Mouse (Mus musculus) lung, postnatal 25 days (tissue): Measurements from ENCODE around the gene Stard7.
"Not testable (repeated sequence)": the region's sequence is repeated elsewhere in the genome, so short reads cannot be mapped to it uniquely, and the experiment has no call there.

Experiments used
- DNase-seq: peaks from one replicate; pipeline ENCODE4 v3.0.0; 2022; ENCODE audit warnings: low spot score

The Stard7 gene

DNA sequence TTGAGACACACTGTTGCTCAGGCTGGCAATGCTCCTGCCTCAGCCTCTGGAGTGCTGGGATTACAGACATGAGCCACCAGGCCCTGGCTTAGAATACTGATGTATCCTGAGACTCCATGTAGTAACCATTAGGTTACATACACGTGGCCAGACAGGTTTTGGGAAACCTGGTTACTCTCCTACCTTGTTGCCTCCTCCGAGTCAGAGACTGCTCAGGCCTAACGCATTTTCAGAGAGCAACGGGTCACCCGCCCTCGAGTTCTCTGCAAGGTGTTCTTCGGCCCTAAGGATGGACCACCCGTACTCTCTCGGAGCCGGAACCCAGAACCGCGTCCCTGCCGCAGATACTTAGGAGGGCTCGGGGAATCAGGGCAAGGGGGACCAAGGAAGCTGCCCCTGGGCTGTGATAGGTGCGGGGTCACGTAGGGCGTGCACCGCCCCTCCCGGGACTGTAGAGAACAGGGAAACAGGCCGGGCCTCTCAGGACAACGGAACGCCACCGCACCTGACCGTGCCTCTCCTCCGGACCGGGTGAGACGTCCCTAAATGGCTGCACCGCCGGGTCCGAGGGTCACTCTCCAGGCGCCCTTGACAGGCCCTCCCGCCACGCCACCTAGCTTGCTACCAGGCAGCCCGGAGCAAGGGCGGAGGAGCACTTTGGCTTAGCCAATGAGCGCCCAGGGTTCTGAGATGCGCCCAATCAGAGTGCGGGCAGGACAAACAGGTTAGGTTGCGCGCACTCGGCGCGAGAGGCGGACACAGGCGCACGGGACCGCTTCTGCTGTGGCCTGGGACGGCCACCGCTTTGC lies at the start of gene Stard7:
Stard7 (plus strand) TSS at position 728 of the 809 bp plus-strand sequence.
- DNase-seq: peak; percentile 97

DNA sequence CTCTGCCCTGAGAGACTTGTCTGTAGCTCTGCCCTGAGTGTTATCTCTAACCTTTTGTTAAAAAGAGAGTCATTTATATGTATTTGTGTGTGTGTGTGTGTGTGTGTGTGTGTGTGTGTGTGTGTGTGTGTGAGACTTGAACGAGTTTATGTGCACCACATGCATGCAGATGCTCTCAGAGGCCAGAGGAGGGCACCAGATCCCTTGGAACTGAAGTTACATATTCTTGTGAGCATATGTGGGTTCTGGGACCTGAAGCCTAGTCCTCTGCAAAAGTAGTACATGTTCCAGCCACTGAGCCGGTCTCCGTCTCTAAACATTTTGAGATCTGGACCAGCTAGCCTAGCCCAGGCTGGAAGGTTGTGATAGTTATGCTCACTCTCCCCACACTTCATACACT lies 44.8 kb upstream of the Stard7 start:
- no peak for DNase-seq

DNA sequence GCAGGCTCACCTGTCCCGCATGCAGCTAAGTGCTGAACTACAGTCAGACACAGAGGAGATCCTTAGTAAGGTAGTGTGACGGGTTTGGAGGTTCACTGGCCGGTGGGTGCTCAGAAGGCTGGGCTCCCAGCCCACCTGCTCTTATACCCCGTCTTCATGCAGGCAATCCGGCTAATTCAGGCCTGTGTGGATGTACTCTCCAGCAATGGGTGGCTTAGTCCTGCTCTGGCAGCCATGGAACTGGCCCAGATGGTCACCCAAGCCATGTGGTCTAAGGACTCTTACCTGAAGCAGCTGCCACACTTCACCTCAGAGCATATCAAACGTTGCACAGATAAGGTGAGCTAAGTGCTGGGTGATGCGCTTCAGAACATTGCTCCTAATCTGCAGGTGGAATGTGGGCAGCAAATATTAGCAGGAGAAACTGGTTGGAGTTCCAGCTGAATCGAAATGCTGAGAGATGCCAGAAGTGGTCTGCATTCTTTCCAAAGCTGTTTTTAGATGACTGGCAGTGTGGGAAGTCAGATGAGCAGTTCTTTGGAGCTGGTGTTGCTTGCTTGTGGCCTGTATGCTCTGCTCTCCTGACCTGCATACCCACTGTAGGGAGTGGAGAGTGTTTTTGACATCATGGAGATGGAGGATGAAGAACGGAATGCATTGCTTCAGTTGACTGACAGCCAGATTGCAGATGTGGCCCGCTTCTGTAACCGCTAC lies 32.0 kb upstream of the Stard7 start:
- peak; percentile 29 for DNase-seq

DNA sequence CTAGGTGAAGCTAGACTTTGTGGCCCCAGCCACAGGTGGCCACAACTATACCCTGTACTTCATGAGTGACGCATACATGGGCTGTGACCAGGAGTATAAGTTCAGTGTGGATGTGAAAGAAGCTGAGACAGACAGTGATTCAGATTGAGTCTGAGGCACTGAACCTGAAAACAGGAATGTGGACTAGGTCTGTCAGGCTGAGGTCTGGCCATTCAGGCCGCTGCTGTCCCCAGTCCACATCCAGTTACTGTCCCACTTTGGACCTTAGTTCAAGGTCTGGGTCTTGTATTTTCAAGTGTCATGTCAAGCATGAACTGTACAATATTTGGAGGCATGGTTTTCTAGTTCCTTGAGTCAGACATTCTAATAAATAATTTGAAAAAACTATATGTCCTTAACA lies 30.0 kb upstream of the Stard7 start:
- DNase-seq: no peak

DNA sequence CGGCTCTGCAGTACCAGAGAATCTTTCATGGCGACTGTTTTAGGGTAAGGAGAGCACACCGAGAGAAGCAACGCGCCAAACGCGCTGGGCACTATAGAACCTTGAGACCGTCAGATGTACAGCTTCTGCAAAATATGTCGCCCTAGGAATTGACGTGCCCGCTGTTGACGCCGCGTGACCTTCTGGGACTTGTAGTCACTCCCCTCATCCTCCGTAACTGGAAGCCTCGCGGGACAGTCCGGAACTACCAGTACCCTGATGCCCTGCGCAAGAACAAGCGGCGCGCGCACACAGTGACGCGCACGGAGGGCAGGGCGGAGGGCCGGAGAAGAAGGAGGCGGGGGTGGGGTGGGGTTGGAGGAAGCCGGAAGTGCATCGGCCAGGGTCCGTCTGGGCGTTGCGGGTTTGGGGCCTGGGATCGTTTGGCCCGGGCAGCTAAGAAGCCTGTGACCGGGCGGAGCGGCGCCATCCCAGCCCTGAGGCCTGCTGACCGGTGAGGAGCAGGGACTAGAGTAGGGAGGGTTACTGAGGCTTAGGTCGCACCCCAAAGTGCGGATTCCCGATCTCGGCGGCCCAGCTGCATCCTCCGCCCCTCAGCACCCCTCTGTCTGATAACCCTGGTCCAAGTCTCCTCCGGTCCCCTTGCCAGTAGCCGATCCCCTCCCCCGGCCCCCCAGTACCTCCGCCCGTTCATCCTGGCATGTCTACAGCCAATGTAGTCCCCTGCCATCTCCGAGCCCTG lies 22.3 kb upstream of the Stard7 start, which contains the start of the genes Ciao1 and Tmem127:
Ciao1 (minus strand) TSS at position 225 of the 742 bp plus-strand sequence.
Tmem127 (plus strand) TSS at position 317 of the 742 bp plus-strand sequence.
- DNase-seq: peak; percentile 99

DNA sequence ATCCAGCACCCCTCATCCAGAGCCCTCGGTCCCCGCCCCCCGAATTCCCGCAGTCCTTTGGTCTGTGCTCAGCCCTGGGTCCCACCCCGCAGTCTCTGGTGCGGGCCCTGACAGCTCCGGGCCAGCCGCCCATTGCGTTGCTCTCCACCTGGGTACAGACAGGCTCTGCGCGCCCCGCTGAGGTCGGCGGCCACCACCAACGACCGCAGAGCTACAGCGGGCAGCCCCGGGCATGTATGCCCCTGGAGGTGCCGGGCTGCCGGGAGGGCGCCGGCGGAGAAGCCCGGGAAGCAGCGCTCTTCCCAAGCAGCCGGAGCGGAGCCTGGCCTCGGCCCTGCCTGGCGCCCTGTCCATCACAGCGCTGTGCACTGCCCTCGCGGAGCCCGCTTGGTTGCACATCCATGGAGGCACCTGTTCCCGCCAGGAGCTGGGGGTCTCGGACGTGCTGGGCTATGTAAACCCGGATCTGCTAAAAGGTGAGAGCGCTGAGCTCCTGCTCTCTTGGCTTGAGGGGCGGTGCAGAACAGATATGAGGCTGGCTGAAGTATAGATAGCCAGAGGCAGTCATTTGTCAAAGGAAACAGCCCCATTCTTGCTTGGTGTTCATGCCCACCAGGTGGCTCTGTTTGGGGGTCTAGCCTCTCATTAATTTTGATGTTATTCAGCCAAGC lies 21.5 kb upstream of the Stard7 start:
- no peak for DNase-seq

DNA sequence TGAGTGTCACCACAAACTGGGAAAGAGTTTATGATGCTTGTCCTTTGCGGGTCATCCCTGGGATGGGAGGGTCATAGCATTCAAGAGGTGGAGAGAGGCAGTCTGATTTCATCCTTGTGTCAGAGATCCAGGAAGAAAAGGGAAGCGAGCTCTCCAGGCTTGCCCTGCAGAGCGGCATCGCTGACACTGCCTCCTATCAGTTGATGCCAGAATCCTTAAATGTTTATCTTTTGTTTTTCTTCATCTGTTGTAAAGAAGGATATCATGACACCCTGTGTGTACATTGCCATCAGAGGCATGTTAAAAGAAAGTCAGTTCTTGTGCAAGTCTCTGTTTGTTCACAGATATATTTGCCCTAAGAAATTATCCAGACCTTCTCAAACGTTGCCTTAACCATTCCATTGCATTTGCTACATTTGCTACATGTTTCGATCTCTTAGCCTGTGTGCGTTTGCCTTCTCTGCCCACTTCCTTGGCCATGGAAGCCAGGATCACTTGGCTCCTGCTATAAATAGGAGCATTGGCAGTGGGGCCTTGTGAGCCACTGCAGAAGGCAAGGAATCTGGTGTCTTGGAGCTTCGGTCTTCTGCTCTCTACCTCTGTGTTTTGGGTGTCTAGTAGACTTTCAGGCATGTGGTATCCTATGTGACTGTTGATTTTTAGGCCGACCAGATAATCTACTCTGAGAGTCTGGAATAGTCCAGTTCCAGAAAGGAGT lies 19.6 kb upstream of the Stard7 start:
- no peak for DNase-seq

DNA sequence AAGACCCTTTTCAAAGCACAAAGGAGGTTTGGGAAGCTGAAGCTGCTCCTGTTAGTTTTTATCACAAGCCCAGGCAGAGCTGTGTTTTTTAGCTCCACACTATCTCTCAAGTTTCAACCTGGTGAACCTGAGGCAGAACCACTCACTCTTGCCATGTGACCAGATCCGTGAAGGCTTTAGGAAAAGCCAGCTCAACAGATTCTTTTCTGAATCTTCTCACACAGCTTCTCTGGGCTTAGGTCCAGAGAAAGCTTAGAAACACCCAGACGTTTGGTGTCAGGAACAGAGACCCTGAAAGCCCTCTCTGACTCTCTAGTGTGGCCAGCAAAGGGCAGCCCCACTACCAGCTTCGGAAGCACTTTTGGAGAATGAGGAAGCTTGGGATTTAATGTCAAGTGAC lies 18.6 kb upstream of the Stard7 start:
- DNase-seq: no peak

DNA sequence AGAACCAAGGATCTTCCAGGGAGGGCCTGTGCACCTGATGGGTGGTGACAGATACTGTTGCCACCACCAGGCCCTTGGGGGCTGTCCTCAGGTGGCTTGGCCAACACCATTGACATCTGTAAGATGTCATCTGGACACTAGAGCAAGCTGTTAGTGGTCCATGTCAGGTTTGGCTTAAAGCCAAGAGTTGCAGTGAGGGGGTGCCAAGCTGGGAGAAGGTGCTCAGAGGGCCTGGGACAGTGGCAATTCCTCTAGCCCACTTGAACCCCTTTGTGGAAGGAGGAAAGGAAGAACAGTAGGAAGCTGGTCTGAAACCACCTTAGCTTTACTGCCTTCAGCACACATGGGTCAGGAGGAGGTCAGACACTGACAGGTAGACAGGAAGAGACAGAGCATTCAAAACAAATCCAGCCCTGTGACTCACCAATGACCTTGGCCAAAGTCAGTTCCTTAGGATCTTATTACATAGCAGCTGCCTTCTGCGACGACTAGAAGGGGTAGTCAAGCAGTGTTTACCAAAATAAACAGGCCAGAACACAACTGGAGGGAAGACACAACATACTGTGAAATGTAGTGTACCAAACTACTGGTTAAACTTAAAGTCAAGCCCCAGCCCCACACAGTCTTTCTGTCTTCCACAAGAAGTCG lies 18.0 kb upstream of the Stard7 start:
- no peak for DNase-seq

DNA sequence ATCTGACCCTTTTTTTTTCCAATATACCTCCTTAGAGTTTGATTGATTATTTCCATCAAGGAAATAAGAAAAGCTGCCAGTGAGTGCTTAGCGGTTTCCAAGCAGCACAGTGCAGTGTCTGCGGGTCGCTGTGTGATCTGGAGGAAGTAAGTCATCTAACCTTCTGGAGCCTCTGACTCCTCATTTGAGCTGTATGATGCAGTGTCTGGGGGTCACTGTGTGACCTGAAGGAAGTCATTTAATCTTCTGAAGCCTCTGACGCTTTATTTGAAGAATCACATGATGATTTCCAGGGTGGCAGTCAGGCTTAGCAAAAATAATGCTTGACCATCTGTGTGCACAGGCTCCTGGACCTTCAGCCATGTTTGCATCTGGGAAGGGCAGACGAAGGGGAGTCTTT lies 17.2 kb upstream of the Stard7 start:
- no peak for DNase-seq

DNA sequence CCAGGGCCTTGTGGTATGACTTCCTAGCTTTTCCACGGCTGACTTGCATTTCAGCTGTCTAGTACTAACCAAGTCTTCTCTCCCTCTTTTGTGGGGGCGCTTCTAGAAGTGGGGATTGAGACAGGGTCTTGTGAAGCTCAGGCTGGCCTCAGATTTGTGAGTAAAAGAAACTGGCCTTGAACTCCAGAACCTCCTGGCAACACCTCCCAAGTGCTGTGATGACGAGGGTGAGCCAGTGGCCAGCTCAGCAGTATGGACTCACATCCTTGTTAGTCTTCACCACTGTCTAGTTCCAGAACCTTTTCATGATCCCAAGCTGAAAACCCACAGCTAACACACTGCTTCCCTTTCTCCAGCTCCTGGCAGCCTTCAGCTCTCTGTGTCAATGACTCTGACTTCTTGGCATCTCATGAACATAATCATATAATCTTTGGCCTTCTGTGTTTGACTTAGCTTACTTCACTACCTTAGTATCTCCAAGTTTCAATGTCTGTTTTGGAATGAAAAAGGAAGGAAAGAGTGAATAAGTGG lies 15.3 kb upstream of the Stard7 start:
- no peak for DNase-seq

DNA sequence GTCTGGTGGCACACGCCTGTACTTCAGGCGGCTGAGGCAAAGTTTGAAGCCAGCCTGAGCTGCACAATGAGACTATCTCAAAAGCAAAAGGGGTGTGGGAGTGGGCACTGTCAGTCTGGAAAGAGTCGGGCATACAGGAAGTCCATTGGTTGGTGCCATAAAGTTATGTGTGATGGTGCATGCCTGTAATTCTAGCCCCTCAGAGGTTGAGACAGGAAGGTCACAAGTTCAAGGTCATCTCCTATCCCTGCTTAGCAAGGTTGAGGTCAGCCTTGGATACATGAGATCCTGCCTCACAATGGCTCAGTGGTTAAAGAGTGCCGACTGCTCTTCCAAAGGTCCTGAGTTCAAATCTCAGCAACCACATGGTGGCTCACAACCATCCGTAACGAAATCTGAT lies 14.7 kb upstream of the Stard7 start:
- DNase-seq: no peak

DNA sequence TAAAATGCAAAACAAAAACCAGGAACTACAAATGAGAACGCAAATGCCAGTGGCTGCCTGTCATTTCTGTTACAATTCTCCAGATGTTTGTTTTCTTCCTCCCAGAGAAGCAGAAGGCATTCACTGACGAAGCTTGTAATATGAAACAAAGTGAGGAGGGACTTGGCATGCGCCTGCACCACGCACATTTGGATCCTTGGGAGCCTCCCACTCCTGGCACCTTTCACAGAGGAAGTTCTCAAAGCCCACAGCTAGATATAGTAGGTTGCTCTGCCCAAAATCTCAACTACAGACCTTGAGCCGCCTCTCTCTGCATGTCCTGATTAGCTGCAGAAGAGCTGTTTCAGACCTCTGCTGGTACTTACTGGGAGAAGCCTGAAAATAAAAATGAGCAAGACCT lies 10.7 kb upstream of the Stard7 start:
- peak; percentile 30 for DNase-seq

DNA sequence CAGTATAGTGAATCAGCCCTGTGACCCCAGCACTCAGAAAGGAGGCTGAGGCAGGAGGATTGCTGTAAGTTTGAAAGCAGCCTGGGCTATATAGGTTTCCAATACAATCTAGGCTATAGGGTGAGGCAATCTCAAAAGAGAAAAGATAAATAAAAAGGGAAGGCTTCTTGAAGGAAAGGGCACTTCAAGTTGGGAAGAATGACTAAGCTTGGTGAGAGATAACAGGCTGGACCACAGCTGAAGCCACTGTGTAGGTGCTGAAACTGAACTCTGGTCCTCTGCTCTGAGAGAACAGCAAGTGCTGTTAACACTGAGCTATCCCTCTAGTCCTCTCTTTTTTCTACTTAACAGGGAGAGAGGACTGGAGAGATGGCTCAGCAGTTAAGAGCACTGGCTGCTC lies 7.5 kb upstream of the Stard7 start:
- DNase-seq: no peak

DNA sequence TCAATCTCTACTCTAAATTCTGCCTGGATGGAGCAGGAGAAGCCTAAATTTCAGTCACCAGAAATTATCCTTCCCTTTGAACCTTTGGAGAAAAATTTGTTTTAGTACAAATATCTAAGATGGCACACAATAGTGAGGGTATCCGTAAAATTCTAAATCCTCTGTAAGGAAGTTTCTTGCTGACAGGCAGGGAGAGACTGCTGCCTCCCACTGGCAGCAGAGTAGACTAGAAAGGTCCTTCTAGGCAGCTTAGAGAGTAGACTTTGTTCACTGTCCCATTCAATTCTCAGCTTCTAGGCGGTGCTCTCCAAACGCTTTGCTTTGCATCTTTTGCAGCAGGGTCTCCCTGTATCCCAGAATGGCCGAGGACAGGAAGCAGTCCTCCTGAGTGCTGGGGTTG lies 2.2 kb upstream of the Stard7 start:
- no peak for DNase-seq

DNA sequence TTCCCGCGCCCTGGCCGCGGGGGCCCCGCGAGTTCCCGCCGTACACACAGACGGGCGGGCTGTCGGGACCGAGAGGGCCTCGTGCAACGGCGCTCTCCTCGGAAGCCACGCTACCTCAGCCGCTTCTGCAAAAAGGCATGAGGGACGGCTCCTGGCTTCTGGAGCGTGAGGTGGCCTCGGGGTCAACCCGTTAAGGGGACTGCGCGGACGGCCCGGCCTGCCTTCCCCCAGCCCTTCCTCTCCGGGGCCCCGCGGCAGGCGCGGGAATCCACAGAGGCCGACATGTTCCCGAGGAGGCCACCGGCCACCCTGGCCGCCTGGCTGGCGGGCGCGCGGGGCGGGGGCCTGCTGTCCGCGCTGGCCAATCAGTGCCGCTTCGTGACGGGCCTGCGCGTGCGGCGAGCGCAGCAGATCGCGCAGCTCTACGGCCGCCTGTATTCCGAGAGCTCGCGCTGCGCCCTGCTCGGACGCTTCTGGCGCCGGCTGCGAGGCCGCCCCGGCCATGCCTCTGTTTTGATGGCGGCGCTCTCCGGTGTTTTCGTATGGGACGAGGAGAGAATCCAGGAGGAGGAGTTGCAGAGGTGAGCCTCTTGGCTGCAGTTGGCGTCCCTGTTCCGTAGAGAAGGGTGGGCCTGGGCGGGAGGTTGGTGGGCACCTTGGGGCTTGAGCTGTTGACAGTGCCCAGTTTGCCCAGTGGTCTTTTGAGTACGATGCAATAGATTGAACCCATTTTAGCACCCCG lies 453 bp downstream of the Stard7 start:
- peak; percentile 89 for DNase-seq

DNA sequence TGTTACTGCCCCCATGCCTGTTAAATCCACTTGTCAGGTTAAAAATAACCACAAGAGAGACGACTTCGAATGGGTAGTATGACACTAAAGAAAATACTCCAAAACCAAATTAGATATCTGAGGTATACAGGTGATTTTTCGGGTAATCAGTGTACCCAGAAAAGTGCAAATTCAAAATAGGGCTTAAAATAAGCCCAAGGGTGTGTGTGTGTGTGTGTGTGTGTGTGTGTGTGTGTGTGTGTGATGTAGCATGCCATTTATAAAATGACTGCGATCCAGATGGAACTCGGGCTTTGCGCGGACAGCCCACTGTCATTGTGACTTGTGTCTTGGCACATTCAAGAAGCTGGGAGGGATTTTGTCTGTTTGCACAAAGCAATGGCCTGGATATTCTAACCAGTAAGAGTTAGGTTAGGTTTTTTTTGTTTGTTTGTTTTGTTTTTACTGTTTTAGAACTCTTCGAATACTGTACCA lies 1.1 kb downstream of the Stard7 start:
- DNase-seq: no peak

DNA sequence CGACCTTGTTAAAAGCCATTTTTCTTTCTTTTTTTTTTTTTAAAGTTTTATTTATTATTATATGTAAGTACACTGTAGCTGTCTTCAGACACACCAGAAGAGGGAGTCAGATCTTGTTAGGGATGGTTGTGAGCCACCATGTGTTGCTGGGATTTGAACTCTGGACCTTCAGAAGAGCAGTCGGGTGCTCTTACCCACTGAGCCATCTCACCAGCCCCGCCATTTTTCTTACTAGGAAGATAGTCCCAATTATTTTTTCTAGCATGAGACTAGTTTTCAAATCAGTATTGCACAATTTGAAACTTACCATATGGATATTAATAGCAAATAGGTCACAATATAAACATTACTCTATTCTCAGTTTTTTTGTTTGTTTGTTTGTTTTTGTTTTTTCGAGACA lies 2.0 kb downstream of the Stard7 start:
- DNase-seq: not testable (repeated sequence)

DNA sequence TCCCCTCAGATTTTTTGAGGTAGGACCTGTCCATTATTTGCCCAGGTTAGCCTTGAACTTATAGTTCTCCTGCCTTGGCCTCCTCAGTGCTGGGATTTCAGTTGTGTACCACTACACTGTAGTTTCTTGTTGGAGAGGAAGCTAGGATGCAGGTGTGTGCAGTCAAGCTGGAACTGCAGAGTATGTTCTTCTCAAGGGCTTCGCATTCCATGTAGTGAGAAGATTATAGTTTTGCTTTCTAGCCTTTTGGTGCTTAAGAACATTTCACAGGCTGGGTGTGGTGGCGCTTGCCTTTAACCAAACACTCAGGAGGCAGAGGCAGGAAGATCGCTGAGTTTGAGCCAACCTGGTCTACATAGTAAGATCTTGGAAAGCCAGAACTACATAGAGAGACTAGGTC lies 2.8 kb downstream of the Stard7 start:
- DNase-seq: no peak

DNA sequence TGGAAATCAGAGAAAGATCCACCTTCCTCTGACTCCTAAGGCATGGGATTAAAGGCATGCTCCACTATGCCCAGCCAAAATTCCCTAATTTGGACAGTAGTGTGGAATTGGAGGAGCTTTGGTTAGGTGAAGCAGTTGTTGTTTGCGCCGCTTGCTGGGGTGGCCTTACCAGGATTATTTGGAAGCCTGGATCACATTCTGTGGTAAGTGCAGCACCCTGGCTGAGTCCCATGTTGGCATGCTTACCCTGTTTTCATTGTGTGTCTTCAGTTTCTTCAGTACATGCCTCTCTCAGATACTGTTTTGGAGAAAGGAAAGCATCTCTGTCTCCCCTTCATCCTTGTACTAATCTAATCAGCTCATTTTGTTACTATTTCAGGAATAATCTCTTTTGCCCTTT lies 4.6 kb downstream of the Stard7 start:
- DNase-seq: no peak
